Mouse (Mus musculus) myocyte (in vitro differentiated cells): ENCODE measurements around the gene Mtcl1. TPM values are rescaled to one million over a fixed set of nuclear protein-coding genes. Genes with fewer than 3 reads are reported as not detected.

Experiments used
- H3K27me3 ChIP-seq: one replicate; pipeline ENCODE4 v1.6.1; 2011; ENCODE audit not compliant: control insufficient read depth, insufficient read depth, insufficient read length
- H3K36me3 ChIP-seq: one replicate; pipeline ENCODE4 v1.6.1; 2011; ENCODE audit not compliant: control insufficient read depth, insufficient read depth
- H3K4me2 ChIP-seq: one replicate; pipeline ENCODE4 v1.6.1; 2011; ENCODE audit warnings: low read depth, control low read depth
- H3K4me3 ChIP-seq: one replicate; pipeline ENCODE4 v1.5.1; 2011; ENCODE audit warnings: mild to moderate bottlenecking, control low read depth, moderate library complexity
- H3K79me2 ChIP-seq: one replicate; pipeline ENCODE4 v1.6.1; 2011; ENCODE audit not compliant: control insufficient read depth, insufficient read depth
- H3ac ChIP-seq: one replicate; pipeline ENCODE4 v1.6.1; 2011; ENCODE audit not compliant: control insufficient read depth, insufficient read length
- CEBPB ChIP-seq: IDR thresholded peaks from 2 replicates; pipeline ENCODE4 v1.6.1; 2011; ENCODE audit warnings: mild to moderate bottlenecking, moderate library complexity; ENCODE audit not compliant: poor library complexity, insufficient read depth, severe bottlenecking
- E2F4 ChIP-seq: IDR thresholded peaks from one replicate; pipeline ENCODE4 v1.6.1; 2011; ENCODE audit warnings: mild to moderate bottlenecking, control low read depth, moderate library complexity; ENCODE audit not compliant: insufficient read depth
- MAX ChIP-seq: IDR thresholded peaks from one replicate; pipeline ENCODE4 v1.6.1; 2011; ENCODE audit warnings: low read depth, mild to moderate bottlenecking, control low read depth
- MYOD1 ChIP-seq, 3 experiments: IDR thresholded peaks; one replicate each; pipeline ENCODE4 v1.6.1; 2011; ENCODE audit warnings: control low read depth in 2 of 3, low read depth in 2 of 3, mild to moderate bottlenecking in 2 of 3, moderate library complexity in 1 of 3; ENCODE audit not compliant: insufficient read length in 2 of 3, control insufficient read depth in 1 of 3
- MYOG ChIP-seq, 3 experiments: IDR thresholded peaks; one replicate each; pipeline ENCODE4 v1.6.1; 2011; ENCODE audit warnings: control low read depth in 2 of 3, low read depth in 2 of 3, mild to moderate bottlenecking in 2 of 3; ENCODE audit not compliant: insufficient read length in 2 of 3, control insufficient read depth in 1 of 3, insufficient read depth in 1 of 3
- POLR2A ChIP-seq: IDR thresholded peaks from one replicate; pipeline ENCODE4 v1.6.1; 2011; ENCODE audit warnings: low read depth, mild to moderate bottlenecking, control low read depth, moderate library complexity; ENCODE audit not compliant: insufficient read length
- POLR2AphosphoS2 ChIP-seq: IDR thresholded peaks from one replicate; pipeline ENCODE4 v1.6.1; 2011; ENCODE audit warnings: low read depth, control low read depth; ENCODE audit not compliant: insufficient read length
- REST ChIP-seq: IDR thresholded peaks from one replicate; pipeline ENCODE4 v1.6.1; 2011; ENCODE audit warnings: mild to moderate bottlenecking, control low read depth, moderate library complexity; ENCODE audit not compliant: insufficient read depth, insufficient read length
- SRF ChIP-seq: IDR thresholded peaks from one replicate; pipeline ENCODE4 v1.6.1; 2011; ENCODE audit warnings: low read depth; ENCODE audit not compliant: control insufficient read depth, insufficient read length
- TCF12 ChIP-seq: IDR thresholded peaks from one replicate; pipeline ENCODE4 v1.6.1; 2011; ENCODE audit warnings: mild to moderate bottlenecking, control low read depth; ENCODE audit not compliant: poor library complexity, insufficient read depth, severe bottlenecking
- TCF3 ChIP-seq: IDR thresholded peaks from one replicate; pipeline ENCODE4 v1.6.1; 2011; ENCODE audit warnings: low read depth, control low read depth; ENCODE audit not compliant: insufficient read length
- USF1 ChIP-seq: IDR thresholded peaks from one replicate; pipeline ENCODE4 v1.6.1; 2011; ENCODE audit warnings: low read depth, mild to moderate bottlenecking, control low read depth, moderate library complexity
- polyA plus RNA-seq: library from polyadenylated mRNA; unstranded; fragments of >200 nt; fragmentation: generic; extraction: Trizol; gene quantifications from one replicate; pipeline ENCODE4 v1.2.1, GENCODE M21; 2012; ENCODE audit warnings: missing spikeins

The Mtcl1 gene
- polyA plus RNA-seq, 1 experiment = 18.3 TPM

DNA sequence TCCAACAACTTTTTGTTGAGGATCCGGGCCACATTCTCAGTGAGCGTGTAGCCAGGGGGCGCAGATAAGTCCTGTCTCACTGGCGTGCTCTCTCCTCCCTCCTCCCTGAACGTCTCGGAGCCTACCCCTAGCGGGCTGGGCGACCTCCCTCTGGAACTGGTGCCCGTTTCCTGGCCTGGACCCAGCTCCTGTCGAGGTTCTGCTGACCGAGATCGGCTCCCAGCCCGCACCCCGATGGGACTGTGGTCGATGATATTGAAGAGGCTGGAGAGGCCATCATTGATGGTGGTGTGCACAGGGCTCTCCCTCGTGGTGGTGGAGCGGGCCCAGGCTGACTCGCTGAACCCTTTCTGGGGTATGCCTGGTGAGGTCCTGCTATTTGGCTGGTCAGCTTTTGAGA, 106.6 kb downstream of the Mtcl1 start:
- Histone ChIP-seq H3ac (no peak overlapping the region), H3K27me3 (no peaks in the 10 kb centered on the region), H3K79me2 (no peaks in the 10 kb centered on the region), H3K36me3 (peaks cover 51% of the 10 kb centered on the region), H3K4me3 (no peak overlapping the region), H3K4me2 (no peak overlapping the region)
- TF ChIP-seq TCF3 (no peak), POLR2A (no peak), MYOG (IDR thresholded peaks at IDR 0.05; ENCODE audit: control insufficient read depth in 1 of 3, insufficient read depth in 1 of 3, insufficient read length in 2 of 3, low read depth in 2 of 3) (no peak), CEBPB (no peak), MYOD1 (IDR thresholded peaks at IDR 0.05; ENCODE audit: control insufficient read depth in 1 of 3, insufficient read length in 2 of 3, low read depth in 2 of 3) (no peak), TCF12 (no peak), E2F4 (no peak), SRF (no peak), USF1 (no peak), MAX (no peak), REST (no peak), POLR2AphosphoS2 (no peak)

DNA sequence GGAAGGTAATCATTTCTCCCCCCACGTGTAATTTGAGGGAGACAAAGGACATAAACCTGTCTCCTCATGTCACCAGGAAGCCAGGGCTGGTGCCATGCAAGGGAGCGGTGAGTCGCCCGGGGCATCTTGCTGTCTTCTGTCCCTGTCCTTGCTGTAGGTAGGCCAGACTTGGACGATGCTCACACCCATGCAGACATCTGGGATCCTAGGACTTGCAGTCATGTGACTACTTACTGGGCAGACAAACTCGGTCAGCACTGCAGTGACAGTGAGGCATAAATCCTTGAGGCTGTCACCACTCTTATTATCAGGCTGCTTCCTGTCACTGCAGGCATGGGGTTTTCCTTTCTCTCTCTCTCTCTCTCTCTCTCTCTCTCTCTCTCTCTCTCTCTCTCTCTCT, 107.9 kb downstream of the Mtcl1 start:
- no peaks in the 10 kb centered on the region for H3K27me3 ChIP-seq
- no peak overlapping the region for H3K4me2 ChIP-seq
- H3ac ChIP-seq = no peak overlapping the region
- TF ChIP-seq POLR2AphosphoS2 (no peak), TCF12 (no peak), TCF3 (no peak), USF1 (no peak), SRF (no peak), MYOG (IDR thresholded peaks at IDR 0.05; ENCODE audit: control insufficient read depth in 1 of 3, insufficient read depth in 1 of 3, insufficient read length in 2 of 3, low read depth in 2 of 3) (no peak), E2F4 (no peak), MAX (no peak), MYOD1 (IDR thresholded peaks at IDR 0.05; ENCODE audit: control insufficient read depth in 1 of 3, insufficient read length in 2 of 3, low read depth in 2 of 3) (no peak), CEBPB (no peak), REST (no peak), POLR2A (no peak)
- no peak overlapping the region for H3K4me3 ChIP-seq
- H3K36me3 ChIP-seq = peaks cover 46% of the 10 kb centered on the region
- no peaks in the 10 kb centered on the region for H3K79me2 ChIP-seq

DNA sequence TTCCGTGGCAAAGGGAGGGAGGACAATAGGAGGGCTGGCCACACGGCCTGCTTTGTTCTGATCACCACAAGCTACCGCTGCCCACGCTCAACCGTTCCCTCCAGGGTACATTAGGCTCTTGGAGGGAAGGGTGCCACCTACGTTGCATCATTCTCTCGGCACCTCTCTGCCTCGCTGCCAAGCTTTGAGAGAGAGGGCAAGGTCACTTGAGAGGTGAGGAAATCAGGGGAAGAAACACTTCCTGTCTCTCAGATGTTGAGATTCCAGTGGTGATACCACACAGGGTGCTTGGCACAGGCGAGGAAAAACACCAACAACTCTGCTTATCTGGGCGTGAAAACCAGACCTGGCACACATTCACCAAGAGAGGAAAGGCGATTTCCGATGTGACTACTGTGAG, 108.8 kb downstream of the Mtcl1 start:
- Histone ChIP-seq H3K79me2 (no peaks in the 10 kb centered on the region), H3K4me3 (no peak overlapping the region), H3K27me3 (no peaks in the 10 kb centered on the region), H3K36me3 (peaks cover 39% of the 10 kb centered on the region), H3ac (no peak overlapping the region), H3K4me2 (no peak overlapping the region)
- no peak for TF ChIP-seq MAX
- no peak for TF ChIP-seq REST
- TF ChIP-seq POLR2A = no peak
- no peak for TF ChIP-seq POLR2AphosphoS2
- no peak for TF ChIP-seq USF1
- no peak for TF ChIP-seq MYOG (IDR thresholded peaks at IDR 0.05; ENCODE audit: control insufficient read depth in 1 of 3, insufficient read depth in 1 of 3, insufficient read length in 2 of 3, low read depth in 2 of 3)
- TF ChIP-seq E2F4 = no peak
- TF ChIP-seq MYOD1 (IDR thresholded peaks at IDR 0.05; ENCODE audit: control insufficient read depth in 1 of 3, insufficient read length in 2 of 3, low read depth in 2 of 3) = no peak
- TF ChIP-seq CEBPB = no peak
- no peak for TF ChIP-seq TCF12
- no peak for TF ChIP-seq TCF3
- no peak for TF ChIP-seq SRF

DNA sequence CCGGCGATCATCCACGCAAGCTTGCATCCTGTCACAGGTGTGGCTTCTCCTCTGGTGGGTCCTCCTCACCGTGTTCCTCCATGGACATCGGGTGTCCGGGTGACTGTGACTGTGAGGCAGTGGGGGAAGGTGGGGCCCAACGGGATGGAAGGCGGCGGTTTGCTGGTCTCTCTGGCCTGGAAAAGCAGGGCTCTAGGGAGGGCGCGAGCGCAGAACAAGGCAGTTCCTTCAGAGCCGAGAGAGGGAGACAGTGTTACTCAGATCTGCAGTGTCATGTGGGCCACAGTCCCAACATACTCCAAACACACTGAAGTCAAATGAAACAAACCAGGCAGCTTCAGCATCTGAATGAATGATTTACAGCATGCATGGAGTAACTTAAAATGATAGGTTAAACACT, 111.6 kb downstream of the Mtcl1 start:
- Histone ChIP-seq H3K27me3 (no peaks in the 10 kb centered on the region), H3K79me2 (no peaks in the 10 kb centered on the region), H3K4me3 (no peak overlapping the region), H3K36me3 (peaks cover 31% of the 10 kb centered on the region), H3K4me2 (no peak overlapping the region), H3ac (no peak overlapping the region)
- TF ChIP-seq CEBPB (no peak), POLR2A (no peak), MAX (no peak), E2F4 (no peak), USF1 (no peak), TCF3 (no peak)

DNA sequence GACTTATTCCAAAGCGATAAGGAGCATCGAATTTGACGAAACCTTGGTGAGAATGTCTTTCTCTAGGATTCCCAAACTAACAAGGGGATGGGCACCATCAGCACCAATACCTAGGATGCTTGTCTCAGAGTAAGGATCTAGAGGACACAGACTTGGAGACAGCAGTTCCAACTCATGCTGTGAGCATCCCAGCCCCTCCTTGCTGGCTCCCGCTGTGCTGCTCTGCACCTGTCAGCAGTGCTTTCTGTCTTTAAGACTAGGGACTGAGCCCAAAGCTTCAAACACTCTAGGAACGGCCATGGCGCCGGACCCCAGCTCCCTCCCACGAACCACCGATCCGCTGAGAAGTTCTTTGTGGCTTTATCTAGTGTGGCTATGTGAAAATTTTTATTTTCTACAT, 114.0 kb downstream of the Mtcl1 start:
- H3K79me2 ChIP-seq = no peaks in the 10 kb centered on the region
- peaks cover 21% of the 10 kb centered on the region for H3K36me3 ChIP-seq
- H3K4me2 ChIP-seq = no peak overlapping the region
- no peak overlapping the region for H3ac ChIP-seq
- H3K4me3 ChIP-seq = no peak overlapping the region
- H3K27me3 ChIP-seq = no peaks in the 10 kb centered on the region
- TF ChIP-seq REST (no peak), MAX (no peak), USF1 (no peak), MYOD1 (IDR thresholded peaks at IDR 0.05; ENCODE audit: control insufficient read depth in 1 of 3, insufficient read length in 2 of 3, low read depth in 2 of 3) (peak in 2 of 3 experiments; percentile 54 to 80), CEBPB (no peak), POLR2AphosphoS2 (peak; percentile 36), MYOG (IDR thresholded peaks at IDR 0.05; ENCODE audit: control insufficient read depth in 1 of 3, insufficient read depth in 1 of 3, insufficient read length in 2 of 3, low read depth in 2 of 3) (peak in 1 of 3 experiments; percentile 71), TCF3 (no peak)
